Mouse (Mus musculus) thymus, adult 2 months (tissue): Measurements from ENCODE around the gene Aloxe3.

Experiments
- CTCF ChIP-seq: fragments of 200-500 bp; IDR thresholded peaks from 2 replicates; pipeline ENCODE4 v1.5.1; 2012; ENCODE audit warnings: mild to moderate bottlenecking, control low read depth, low read length, moderate library complexity, borderline replicate concordance; ENCODE audit not compliant: control insufficient read depth, poor library complexity, insufficient read depth; ENCODE audit errors: extremely low read depth
- POLR2A ChIP-seq: fragments of 200-500 bp; IDR thresholded peaks from 2 replicates; pipeline ENCODE4 v1.6.1; 2012; ENCODE audit warnings: mild to moderate bottlenecking, low read length, control low read depth, moderate library complexity; ENCODE audit not compliant: control insufficient read depth, poor library complexity, insufficient read depth; ENCODE audit errors: extremely low read depth

- TF ChIP-seq CTCF (no peak), POLR2A (no peak)
Measured at GRCm38 (mm10) chr11:69116843-69117242, 8.9 kb upstream of the Aloxe3 start.
